In genomic region chr3:22023551-22023950, GRCm38 (mm10) we compare ENCODE assay signal across 15 mouse cellular contexts. TPM values are rescaled to one million over a fixed set of nuclear protein-coding genes. Genes with fewer than 3 reads are reported as not detected.
A peak's percentile ranks its signal among the peaks of the same experiment; 100 is the strongest.
DNase-seq lines count a peak whose midpoint lies in the region; ATAC-seq and TF ChIP-seq lines count a peak whose summit lies in the region.
"Had no signal": no experiment of that assay in that cellular context is flagged by ENCODE, and none has a peak within 500 bp of the region (broad histone marks: within the 10 kb centered on the region; RNA-seq: fewer than 3 reads in every experiment).

No protein-coding gene starts in this region.

- no peak for TF ChIP-seq CTCF in forebrain, postnatal 0 days (IDR thresholded peaks at IDR 0.05; ENCODE audit: low read depth)

- no peaks in the 10 kb centered on the region for H3K27me3 ChIP-seq in forebrain, postnatal 0 days (ENCODE audit: insufficient read depth, low read length)
- H3K27me3 ChIP-seq in forebrain, embryonic 10.5 days (ENCODE audit: poor library complexity, severe bottlenecking), result no peaks in the 10 kb centered on the region
- H3K27me3 ChIP-seq in kidney, embryonic 15.5 days, result no peaks in the 10 kb centered on the region
- H3K27me3 ChIP-seq in limb, embryonic 14.5 days (ENCODE audit: control insufficient read depth, insufficient read depth, low read length), result no peaks in the 10 kb centered on the region
- H3K27me3 ChIP-seq: embryonic facial prominence, embryonic 15.5 days; forebrain, embryonic 13.5 days; liver, embryonic 13.5 days had no signal

- 58% methylated on average over 5 of the region's 5 CpGs for WGBS in forebrain, postnatal 0 days
- 71% methylated on average over 5 of the region's 5 CpGs for WGBS in forebrain, embryonic 10.5 days
- 74% methylated on average over 5 of the region's 5 CpGs for WGBS in kidney, embryonic 15.5 days
- 58% methylated on average over 5 of the region's 5 CpGs for WGBS in limb, embryonic 14.5 days

- no peak overlapping the region for H3K4me2 ChIP-seq in forebrain, postnatal 0 days (ENCODE audit: low read depth)
- no peak overlapping the region for H3K4me2 ChIP-seq in kidney, embryonic 15.5 days
- no peak overlapping the region for H3K4me2 ChIP-seq in limb, embryonic 14.5 days (replicated peaks; ENCODE audit: low read depth, low read length, severe bottlenecking)
- H3K4me2 ChIP-seq: embryonic facial prominence, embryonic 15.5 days; forebrain, embryonic 13.5 days; hindbrain, embryonic 14.5 days; liver, embryonic 13.5 days had no signal

- no peak for ATAC-seq in forebrain, postnatal 0 days
- ATAC-seq in kidney, embryonic 15.5 days (replicated peaks; ENCODE audit: low FRiP score), result no peak
- no peak for ATAC-seq in limb, embryonic 14.5 days (ENCODE audit: low FRiP score, low read depth)
- no peak for ATAC-seq in erythroblast, adult 5-6 weeks (replicated peaks; ENCODE audit: low FRiP score, poor library complexity, severe bottlenecking)
- ATAC-seq: intestine, postnatal 0 days; midbrain, embryonic 16.5 days had no signal

- no peaks in the 10 kb centered on the region for H3K9me3 ChIP-seq in forebrain, postnatal 0 days (ENCODE audit: low read length)
- no peaks in the 10 kb centered on the region for H3K9me3 ChIP-seq in forebrain, embryonic 10.5 days
- no peaks in the 10 kb centered on the region for H3K9me3 ChIP-seq in kidney, embryonic 15.5 days (replicated peaks)
- H3K9me3 ChIP-seq in limb, embryonic 14.5 days (ENCODE audit: control insufficient read depth, low read length), result no peaks in the 10 kb centered on the region
- H3K9me3 ChIP-seq: embryonic facial prominence, embryonic 15.5 days; forebrain, embryonic 13.5 days; liver, embryonic 13.5 days had no signal

- no peaks in the 10 kb centered on the region for H3K4me1 ChIP-seq in forebrain, postnatal 0 days (ENCODE audit: insufficient read depth)
- H3K4me1 ChIP-seq in forebrain, embryonic 10.5 days, result peaks cover 28% of the 10 kb centered on the region
- H3K4me1 ChIP-seq in kidney, embryonic 15.5 days, result peaks cover 25% of the 10 kb centered on the region
- peaks cover 17% of the 10 kb centered on the region for H3K4me1 ChIP-seq in limb, embryonic 14.5 days (ENCODE audit: control insufficient read depth, insufficient read depth, low read length)
- H3K4me1 ChIP-seq: embryonic facial prominence, embryonic 15.5 days; forebrain, embryonic 13.5 days had no signal

- H3K27ac ChIP-seq in forebrain, postnatal 0 days (ENCODE audit: low read depth, low read length), result no peak overlapping the region
- H3K27ac ChIP-seq in forebrain, embryonic 10.5 days, result no peak overlapping the region
- H3K27ac ChIP-seq in kidney, embryonic 15.5 days, result 0 out of 2 replicates have a peak overlapping the region, but pooled peaks have one; percentile 13
- H3K27ac ChIP-seq in limb, embryonic 14.5 days (replicated peaks; ENCODE audit: low read depth, low read length), result 0 out of 2 replicates have a peak overlapping the region, but pooled peaks have one; percentile 8
- H3K27ac ChIP-seq: embryonic facial prominence, embryonic 15.5 days; forebrain, embryonic 13.5 days; hindbrain, embryonic 14.5 days; liver, embryonic 13.5 days had no signal

- H3K36me3 ChIP-seq in forebrain, postnatal 0 days (ENCODE audit: insufficient read depth), result no peaks in the 10 kb centered on the region
- no peaks in the 10 kb centered on the region for H3K36me3 ChIP-seq in forebrain, embryonic 10.5 days (replicated peaks)
- no peaks in the 10 kb centered on the region for H3K36me3 ChIP-seq in kidney, embryonic 15.5 days
- no peaks in the 10 kb centered on the region for H3K36me3 ChIP-seq in limb, embryonic 14.5 days (ENCODE audit: control insufficient read depth, insufficient read depth, low read length)
- H3K36me3 ChIP-seq: embryonic facial prominence, embryonic 15.5 days; liver, embryonic 13.5 days had no signal

- TF ChIP-seq POLR2A in limb, embryonic 14.5 days (IDR thresholded peaks at IDR 0.05; ENCODE audit: borderline replicate concordance, extremely low read depth, insufficient read depth, insufficient read length), result no peak

- peak; percentile 52 for DNase-seq in forebrain, postnatal 0 days
- DNase-seq in forebrain, embryonic 10.5 days (ENCODE audit: extremely low spot score, low spot score), result no peak
- no peak for DNase-seq in kidney, adult 18-20 months
- peak; percentile 14 for DNase-seq in brain, embryonic 18.5 days (ENCODE audit: low read depth, low spot score)
- DNase-seq in limb, embryonic 14.5 days (ENCODE audit: low spot score), result no peak
- DNase-seq: adrenal gland, postnatal 14 days; B cell, adult 2 months; liver, embryonic 13.5 days had no signal

- H3K9ac ChIP-seq in forebrain, postnatal 0 days, result no peak overlapping the region
- H3K9ac ChIP-seq in kidney, embryonic 15.5 days, result no peak overlapping the region
- H3K9ac ChIP-seq in limb, embryonic 14.5 days (ENCODE audit: low read depth, low read length, severe bottlenecking), result no peak overlapping the region
- H3K9ac ChIP-seq: embryonic facial prominence, embryonic 15.5 days; forebrain, embryonic 13.5 days; hindbrain, embryonic 14.5 days; liver, embryonic 13.5 days had no signal

- H3K4me3 ChIP-seq in forebrain, postnatal 0 days (ENCODE audit: low read depth, low read length), result no peak overlapping the region
- H3K4me3 ChIP-seq in forebrain, embryonic 10.5 days, result no peak overlapping the region
- no peak overlapping the region for H3K4me3 ChIP-seq in kidney, embryonic 15.5 days (replicated peaks)
- no peak overlapping the region for H3K4me3 ChIP-seq in limb, embryonic 14.5 days (replicated peaks; ENCODE audit: low read length)
- H3K4me3 ChIP-seq: embryonic facial prominence, embryonic 15.5 days; forebrain, embryonic 13.5 days; liver, embryonic 13.5 days had no signal

RNA-seq across cellular contexts. Expression of gene Tbl1xr1, which starts 52.9 kb away (rescaled TPM):
- 35.3 and 44.9 TPM in 2 replicates for total RNA-seq in forebrain, postnatal 0 days (2014; rRNA removed)
- 5.2 and 7.5 TPM in 2 replicates for polyA plus RNA-seq in forebrain, postnatal 0 days (2015; fragmentation: Nextera tagmentation; extraction: Ambion mirVana)
- 24.9 and 30.7 TPM in 2 replicates for polyA plus RNA-seq in forebrain, embryonic 10.5 days (2016; fragmentation: Nextera tagmentation; extraction: Ambion mirVana)
- 20.9 and 22.8 TPM in 2 replicates for polyA plus RNA-seq in kidney, embryonic 15.5 days (2015; fragmentation: Nextera tagmentation; extraction: Ambion mirVana)
- polyA plus RNA-seq in limb, embryonic 14.5 days (2012; rRNA removed), result 27.8 and 29.5 TPM in 2 replicates
- polyA plus RNA-seq in limb, embryonic 14.5 days (2014; fragmentation: Nextera tagmentation; extraction: Ambion mirVana), result 26.6 and 27.0 TPM in 2 replicates
- 22.3 and 24.0 TPM in 2 replicates for total RNA-seq in erythroblast, adult 5-6 weeks (2015; ENCODE audit: low replicate concordance)
- 15.9 and 19.8 TPM in 2 replicates for total RNA-seq in erythroblast, adult 5-6 weeks (2017; ENCODE audit: low replicate concordance)

Comparison
In these comparisons a context has a peak if more than half of its experiments do, and no peak if none do; other contexts are left out.
1. DNase-seq: peak in forebrain, postnatal 0 days (single experiment) and brain, embryonic 18.5 days (single experiment); none in forebrain, embryonic 10.5 days (single experiment), kidney, adult 18-20 months (single experiment) and limb, embryonic 14.5 days (single experiment).
2. H3K27ac ChIP-seq: peak in kidney, embryonic 15.5 days (single experiment) and limb, embryonic 14.5 days (single experiment); none in forebrain, postnatal 0 days (single experiment) and forebrain, embryonic 10.5 days (single experiment).